Mouse (Mus musculus) retina, postnatal 7 days (tissue): ENCODE measurements at regions not wholly inside any gene's neighbourhood (a gene's known extent, or its start where the extent isn't known, plus 50 kb on each side); places are given as distances from the start of the nearest gene placed in this dataset.

Source experiments
- DNase-seq: peaks from one replicate; pipeline ENCODE4 v3.0.0-alpha.2; 2012; ENCODE audit warnings: low read depth, low spot score

DNA sequence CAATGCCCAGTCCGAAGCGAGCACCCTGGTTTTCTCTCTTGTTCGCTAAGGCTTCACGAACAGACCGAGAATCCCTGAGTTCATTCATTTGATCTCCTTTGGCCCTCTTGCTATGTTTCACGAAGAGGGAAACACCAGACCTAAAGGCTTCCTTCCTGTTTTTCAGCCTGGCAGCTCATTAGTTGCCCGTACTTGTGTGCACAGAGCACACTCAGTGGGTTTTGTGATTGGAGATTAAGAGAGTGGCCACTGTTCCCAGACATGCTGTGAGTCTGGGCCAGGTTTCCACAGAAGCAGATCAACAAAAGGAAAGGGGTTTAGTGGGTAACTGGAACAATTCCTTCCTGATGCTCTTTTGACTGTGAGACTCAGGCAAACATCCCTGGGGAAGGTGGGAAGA, 331.5 kb upstream of the Kazn start:
- no peak for DNase-seq

DNA sequence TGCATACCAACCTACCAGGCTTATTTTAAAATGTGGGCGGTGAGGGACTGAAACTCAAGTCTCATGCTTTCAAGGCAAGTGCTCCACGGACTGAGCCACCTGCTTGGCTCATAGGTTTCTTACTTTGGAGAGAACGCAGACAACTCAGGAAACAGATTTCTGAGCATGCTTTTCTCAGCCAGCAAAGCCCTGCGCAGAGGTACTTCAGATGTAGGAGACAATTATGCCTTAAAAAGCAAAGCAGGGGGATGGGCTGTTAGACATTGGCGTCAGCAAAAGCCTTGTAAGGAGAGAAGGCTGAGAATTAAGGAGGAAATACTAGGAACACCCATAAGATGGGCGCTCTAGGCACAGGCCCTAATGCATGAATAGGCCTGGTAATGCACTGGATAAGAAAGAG, 329.4 kb upstream of the Kazn start:
- no peak for DNase-seq

DNA sequence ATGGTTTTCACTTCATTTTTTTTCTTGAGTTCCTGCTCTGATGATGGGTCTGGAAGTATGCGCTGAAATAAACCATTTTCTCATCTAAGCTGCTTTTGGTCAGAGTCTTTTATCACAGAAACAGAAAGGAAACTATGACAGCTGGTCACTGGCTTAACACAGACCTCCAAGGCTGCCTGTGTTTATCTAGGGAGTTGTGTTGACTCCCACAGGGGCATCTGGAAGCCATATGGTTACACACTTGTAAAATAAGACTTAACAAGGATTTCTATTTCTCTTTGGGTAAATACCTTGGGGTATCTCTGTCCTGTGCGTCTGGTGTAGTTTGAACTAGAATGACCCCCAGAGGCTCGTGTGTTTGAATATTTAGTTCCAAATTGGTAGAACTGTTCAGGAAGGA, 315.5 kb upstream of the Kazn start:
- DNase-seq: no peak

DNA sequence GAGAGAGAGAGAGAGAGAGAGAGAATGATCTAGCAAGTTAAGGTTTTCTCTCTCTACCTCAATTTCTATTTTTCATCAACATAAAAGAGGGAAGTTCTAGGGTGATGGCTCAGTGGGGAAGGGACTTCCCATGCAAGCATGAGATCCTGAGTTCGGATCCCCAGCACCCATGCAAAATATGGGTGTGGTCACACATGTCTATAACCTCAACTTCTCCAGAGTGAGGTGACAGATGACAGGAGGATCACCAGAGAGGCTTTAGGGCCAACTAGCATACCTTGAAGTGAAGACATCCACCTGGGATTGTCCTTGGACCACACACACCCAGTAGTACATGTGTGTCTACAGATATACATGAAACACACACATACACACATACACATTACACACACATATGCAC, 306.7 kb upstream of the Kazn start:
- no peak for DNase-seq

DNA sequence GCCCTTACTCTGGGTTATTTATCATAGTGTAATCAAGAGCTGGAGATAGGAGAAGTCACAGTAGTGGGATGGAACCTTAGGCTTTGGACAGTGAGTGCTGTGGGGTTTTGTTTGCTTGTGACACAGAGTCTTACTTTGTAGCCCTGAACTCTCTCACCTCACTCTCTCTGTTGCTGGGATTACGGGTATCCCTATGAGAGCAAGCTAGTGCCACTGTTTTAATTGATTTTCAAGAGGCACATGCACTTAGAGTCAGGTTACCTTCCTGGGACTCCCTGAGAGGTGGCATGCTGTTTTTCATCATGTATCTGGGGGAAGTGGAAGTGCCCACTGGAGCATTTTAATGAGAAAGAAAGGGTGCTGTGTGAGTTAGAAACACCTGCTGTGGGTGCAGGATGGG, 306.0 kb upstream of the Kazn start:
- DNase-seq: no peak

DNA sequence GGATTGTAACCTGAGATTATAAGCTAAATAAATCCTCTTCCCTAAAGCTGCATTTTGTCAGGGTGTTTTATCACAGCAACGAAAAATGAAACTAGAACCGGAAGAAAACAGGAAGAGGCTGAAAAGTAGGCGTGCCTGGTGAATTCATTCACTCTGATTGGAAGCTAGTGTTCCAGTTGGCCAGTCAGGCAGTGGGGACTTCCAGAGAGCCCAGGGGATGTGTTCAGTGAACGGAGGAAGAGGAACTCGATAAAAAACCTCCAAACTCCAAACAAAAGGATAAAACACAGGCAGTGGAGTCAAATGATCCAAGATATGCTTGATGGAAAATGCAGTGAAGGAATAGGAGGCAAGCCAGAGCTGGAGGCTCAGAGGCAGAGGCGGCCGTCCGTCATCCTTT, 305.5 kb upstream of the Kazn start:
- DNase-seq: no peak

DNA sequence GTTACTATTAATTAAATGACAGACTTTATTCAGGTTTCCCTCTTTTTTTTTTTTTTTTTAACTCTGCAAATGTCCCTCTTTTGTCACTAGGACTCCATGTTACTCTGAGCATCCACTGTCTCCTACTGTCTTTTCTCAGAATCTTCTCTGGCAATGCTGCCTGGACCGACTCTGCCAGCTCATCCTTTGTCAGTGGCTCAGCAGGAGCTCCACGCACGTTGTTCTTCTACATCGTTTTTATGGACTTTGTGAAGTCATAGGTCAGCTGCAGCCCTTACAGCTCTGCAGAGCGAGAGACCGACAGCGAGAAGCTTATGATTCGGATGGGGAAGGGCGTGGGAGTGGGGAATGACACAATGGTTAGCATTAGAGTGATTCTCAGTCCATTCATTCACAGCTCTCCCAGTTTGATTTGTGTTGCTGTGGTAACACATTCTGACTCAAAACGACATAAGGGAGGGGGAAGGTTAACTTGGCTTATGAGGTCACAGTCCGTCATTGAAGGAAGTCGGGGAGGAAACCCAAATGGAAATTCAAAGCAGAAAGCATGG, 300.1 kb upstream of the Kazn start:
- DNase-seq: no peak

DNA sequence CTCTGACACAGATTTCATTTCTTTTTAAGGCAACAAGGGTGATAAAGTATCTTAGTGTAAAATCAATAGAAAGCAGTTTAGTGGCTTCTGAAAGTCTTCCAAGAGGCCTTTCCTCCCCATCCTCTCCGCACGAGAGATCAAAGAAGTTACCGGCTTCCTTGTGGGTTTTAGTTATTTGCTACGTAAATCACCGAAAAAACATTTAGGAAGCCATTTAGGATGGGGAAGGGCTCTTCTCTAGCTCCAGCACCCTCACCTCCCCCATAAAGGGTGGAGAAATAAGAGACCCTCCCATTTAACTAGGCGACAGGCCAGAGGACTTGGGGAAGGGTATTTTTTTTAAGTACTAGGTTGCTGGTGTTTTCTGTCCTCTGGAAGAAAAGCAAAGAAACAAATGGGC, 287.9 kb upstream of the Kazn start:
- DNase-seq: no peak

DNA sequence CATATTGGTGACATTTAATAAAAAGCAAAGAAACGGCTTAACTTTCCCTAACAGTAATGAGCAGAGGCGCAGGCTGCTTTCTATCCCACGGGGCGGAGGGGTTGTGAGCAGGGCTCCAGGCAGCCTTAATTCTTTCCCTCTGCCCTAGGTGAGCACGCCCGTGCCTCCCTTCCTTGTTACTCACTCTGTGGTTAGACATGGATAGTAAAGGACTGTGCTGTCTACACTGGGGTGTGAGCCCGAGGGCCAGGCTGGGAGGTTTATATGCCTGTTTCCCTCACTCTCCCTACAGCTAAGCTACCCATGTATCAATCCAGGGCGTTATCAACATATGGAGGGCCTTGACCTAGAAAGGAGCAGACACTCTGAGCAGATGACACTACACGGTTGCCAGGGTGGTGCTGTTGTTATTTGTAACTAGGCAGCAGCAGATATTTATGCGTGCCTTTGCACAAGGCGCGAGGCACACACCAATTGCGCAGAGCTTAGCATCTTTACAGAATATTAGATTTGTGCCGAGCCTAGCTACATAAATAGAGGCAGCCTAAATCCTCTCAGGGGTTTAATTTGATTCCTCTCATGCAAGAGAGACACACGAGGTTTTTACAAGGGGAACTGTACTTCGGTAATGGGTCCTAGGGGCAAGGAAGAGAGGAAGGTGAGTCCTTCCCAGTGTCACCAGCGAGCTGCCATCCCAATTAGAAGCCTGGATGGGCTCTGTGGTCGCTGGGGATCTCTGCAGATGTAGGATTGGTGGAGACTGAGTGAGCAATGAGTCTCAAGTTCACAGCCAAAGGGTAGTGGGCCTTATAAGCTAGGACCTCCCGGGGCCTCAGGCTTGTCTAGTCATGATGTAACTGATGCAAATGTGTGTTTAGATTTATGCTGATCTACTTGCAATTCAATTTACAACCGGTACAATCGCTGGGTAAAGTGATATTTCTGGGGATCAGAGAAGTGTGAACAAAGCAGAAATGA, 278.6 kb upstream of the Kazn start:
- peak; percentile 21 for DNase-seq

DNA sequence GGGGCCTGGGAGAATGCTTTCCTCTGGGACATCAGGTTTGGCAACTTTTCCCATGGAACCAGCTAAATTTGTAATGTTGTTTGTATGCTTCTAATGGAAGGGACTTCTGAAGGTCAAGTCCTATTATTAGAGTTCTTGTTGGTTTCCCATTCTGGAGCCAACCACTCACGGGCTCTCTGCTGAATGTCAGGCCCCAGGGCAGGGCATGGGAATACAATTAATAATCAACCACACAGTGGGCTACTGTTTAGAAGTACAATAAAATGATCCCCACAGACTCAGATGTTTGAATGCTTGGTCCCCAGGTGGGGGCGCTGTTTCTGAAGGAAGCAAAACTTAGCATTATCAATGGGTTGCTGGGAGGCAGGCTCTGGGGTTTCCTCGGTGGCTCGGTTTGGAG, 275.6 kb upstream of the Kazn start:
- DNase-seq: no peak

DNA sequence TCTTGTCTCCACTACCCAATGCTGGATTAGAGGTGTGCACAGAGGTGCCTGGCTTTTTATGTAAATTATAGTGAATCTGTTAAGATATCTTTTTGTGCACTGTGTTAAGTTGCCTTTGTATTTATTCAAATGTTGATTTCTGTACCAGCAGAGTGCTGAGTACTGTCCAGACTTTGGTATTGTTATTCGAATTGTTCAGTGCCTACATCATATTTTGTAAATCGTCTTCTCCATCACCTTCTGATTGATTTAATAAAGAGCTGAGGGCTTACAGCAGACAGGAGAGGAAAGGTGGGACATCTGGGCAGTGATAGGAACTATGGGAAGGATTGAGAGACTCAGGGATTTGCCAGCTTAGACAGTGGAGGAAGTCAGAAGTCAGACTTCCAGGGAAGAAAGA, 270.2 kb upstream of the Kazn start:
- DNase-seq: no peak

DNA sequence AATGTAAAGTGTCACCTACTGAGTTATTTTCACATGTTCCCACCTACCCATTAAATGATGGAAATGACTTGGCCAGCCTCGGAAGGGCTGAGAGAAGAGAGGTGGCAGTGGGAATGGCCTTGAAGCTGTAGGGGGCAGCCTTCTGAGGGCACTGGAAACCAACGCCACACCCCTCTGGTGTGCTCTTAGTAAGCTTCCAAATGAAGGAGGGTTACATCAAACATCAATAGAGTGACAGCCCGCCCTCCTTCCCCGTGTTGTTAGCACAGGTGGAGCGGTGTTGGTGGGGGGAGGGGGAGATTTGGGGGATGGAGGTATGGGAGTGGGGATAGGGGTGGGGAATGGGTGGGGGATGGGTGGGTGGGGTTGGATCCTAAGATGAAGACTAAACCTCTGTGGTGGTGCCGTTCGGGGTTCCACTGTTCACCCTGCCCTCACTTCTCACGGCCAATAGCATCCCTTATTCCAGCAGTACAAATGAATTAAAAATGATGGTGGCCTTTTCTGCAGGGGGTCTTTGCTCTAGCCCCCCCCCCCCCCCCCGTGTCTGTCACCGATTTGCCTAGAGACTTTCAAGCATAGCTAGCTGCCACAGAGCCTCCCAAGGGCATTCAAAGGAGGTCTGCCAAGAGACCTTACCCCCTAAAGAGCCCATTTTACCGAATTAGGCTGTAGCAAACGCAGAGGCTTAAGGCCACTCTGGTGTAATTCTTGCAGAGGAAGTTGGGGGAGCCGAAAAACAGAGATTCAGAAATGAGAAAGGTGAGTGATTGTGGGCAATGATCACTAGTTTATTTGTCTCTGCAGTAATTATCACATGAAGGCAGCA, 267.4 kb upstream of the Kazn start:
- no peak for DNase-seq

DNA sequence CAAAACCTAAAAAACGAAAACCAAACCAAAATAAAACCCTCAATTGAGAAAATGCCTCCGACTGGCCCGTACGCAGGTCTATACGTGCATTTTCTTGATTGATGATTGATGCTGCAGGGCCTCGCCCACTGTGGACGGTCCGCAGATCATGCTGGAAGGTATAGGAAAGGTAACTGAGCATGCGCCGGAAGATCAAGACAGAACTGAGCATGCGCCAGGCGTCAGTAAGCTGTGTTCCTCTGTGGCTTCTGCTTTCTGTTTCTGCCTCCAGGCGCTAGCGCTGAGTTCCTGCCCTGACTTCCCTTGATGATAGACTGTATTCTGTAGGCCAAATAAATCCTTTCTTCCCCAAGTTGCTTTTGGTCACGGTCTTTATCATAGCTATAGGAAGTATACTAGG, 264.6 kb upstream of the Kazn start:
- no peak for DNase-seq

DNA sequence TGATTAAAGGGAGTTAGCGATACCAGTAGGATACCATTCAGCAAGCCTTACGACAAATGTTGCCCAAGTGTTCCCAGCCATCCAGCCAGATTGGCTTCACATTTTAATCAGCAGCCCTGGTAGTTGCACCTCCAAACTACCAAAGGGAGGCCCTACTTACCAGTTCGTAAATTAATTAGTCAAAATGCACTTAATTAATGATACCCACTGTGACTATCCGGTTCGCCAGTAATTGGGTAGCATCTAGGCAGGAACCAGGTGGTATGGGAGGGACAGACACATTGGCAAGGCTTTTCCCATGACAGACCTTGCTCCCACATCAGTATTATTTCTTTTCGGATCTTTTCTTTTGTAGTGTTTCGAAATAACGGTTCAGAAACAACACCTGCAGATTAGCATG, 262.0 kb upstream of the Kazn start:
- DNase-seq: no peak

DNA sequence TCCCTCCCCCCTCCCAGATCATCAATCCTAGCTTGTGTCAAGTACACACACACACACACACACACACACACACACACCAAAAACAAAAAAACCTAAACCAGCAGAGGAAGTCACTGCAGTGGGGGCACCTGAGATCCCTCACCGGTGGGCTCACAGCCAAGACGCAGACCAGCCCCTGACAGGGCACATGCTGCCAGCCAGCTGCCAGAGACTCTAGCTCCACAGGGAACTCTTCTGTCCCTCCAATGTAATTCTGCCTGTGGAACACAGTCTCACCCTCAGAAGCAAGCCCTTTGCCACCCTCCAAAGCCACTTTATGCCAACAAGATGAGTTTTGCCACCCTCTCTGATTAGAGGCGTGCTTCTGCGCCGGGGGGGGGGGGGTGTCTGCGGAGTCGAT, 261.3 kb upstream of the Kazn start:
- DNase-seq: no peak

DNA sequence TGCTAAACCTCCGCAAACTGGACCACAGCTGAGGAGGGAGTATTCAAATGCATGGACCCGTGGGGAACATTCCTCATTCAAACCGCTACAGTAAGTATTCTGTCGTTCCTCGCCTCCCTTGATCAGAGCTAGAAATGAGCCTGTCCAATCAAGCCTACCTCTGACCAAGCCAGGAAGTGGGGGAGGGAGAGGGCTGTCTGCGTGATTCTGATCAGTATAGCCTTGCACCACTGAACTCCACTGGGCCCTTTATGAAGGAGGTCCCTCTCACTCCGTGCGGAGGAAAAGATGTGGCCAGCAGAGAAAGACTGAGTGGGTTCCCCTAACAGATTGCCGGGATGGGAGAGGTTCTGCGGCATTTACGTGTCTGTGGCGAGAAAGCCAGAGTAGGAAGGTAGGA, 257.4 kb upstream of the Kazn start:
- no peak for DNase-seq

DNA sequence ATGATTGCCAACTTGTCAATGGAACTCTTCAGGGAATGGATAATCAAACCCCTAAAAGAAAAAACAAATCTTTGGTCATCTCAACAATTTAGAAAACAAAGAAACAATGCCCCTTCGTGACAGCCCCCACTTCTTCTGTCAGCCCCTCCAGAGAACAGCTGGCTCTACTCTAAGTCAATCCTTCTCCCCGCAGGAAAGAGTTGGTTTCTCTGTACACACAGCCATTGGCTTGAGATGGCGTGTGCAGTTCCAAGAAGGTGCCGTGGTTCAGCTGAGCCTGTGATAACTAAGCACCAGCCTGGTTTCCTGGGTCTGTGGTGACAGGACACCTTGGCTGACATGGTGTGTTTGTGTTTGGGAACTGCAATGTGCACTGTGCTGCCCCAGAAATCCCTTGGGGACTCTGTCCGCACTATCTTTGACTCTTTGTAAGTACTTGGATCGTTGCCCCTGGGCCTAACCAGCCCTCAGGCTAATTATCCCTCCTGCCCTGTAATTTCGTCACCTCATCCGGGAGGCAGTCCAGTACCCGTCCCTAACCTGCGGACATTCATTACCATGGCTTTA, 253.8 kb upstream of the Kazn start:
- DNase-seq: no peak

DNA sequence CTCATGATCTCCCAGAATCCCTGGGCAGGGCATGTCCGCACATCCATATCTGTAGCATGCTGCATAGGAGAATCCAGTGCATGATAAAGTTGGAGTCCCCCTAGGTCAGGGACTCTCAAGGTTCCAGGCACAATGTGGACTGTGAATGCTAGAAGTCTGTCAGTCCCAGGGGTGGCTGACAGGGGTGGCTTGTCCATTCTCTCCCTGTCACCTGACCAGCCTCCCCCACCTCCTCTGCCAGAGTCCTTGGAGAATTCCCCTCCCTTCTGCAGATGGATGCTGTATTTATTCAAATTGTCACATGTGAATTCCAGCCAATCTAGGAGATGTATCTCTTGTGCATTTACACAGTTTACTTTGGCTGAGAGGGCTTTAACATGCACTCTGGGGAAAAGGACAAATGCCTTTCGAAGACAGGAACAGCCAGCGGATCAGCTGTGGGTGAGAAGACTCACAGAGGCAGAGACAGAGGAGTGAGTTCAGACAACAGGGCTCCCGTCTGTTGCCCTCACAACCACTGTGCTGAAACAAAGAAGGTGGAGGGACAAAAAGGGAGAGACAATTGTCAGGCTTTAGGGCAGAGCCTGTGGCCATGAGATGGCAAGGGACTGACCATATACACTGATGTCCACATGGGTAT, 246.7 kb upstream of the Kazn start:
- no peak for DNase-seq

DNA sequence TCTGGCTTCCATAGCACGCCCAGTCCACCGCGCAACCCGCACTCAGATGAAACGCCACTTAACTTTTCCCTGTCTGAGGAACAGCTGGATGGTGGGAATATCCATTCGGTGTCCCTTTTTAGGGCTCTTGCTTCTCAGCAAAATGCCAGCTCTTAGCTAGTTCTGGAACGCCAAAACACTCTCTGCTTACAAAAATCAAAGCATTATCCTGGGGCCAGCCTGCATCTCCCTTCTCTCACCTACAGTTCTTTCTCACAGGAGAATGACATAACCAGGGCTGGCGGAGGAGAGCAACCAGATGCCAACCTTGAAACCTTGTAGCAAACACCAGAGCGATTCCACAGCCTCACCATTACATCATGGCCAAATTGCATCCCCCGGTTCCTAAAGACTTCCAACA, 236.4 kb upstream of the Kazn start:
- DNase-seq: no peak

DNA sequence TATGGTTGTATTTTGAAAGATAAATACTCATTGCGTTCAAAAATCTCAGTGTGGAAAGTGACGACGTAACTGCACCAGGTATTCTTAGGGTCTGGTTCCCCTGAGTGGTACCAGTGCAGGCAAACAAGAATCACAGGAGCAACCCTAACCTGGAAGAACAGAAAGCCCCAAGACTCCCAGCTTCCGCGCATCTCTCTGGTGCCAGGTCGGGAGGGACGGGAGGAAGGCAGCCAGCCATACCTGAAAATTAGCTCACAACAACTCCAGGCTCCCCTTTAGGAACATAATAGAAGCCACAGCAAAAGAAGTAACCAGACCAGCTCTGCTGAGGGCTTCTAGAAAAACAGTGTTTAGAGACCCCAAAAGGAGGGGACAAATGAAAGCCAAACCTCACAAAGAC, 235.4 kb upstream of the Kazn start:
- DNase-seq: no peak

DNA sequence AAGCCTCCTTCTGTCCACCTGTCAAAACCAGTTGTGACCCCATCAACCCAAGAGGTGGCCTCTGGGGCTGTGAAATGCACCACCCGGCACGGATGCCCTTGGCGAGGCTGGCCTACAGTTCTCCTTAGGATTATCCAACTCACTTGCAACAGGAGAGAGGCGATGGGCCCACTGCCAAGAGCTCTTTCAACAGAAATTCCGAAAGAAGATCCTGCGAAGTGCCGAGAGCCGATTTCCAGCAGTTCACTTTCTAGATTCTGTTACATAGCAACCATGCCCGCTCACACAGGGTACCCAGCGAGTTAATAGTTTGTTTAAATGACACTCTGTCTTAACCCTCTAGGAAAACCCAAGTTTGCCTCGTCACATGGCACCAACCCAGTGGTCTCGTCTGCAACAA, 234.8 kb upstream of the Kazn start:
- DNase-seq: no peak

DNA sequence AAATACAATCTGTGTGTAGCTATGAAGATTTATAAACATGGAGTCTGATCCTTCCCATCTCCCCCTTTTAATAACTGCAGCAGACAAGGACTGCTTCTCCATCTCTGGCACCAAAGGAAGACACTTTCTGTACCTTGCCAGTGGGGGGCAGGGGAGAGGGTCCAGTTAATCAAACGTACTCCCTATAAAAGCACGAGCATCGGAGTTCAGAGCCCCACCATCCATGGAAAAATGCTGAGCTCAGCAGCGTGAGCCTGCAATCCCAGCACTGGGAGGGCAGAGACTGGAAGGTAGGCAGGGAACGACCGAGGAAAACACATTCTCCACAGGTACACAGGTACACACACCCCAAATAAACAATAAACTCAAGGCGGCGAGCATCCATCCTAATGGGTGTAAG, 234.1 kb upstream of the Kazn start:
- DNase-seq: no peak
